Mouse (Mus musculus) hindbrain, embryonic 10.5 days (tissue): ENCODE measurements around the gene Nt5c. TPM values are rescaled to one million over a fixed set of nuclear protein-coding genes. Genes with fewer than 3 reads are reported as not detected.
A peak's percentile ranks its signal among the peaks of the same experiment; 100 is the strongest.

ENCODE experiments used
- DNase-seq: peaks from one replicate; pipeline ENCODE4 v3.0.0-alpha.2; 2017; ENCODE audit warnings: low spot score
- H3K27ac ChIP-seq: fragments of 300-500 bp; sonication (generic); 2 replicates; pipeline ENCODE4 v1.5.1; 2016; ENCODE audit warnings: mild to moderate bottlenecking, moderate library complexity
- H3K27me3 ChIP-seq: fragments of 300-500 bp; sonication (generic); 2 replicates; pipeline ENCODE4 v1.6.1; 2016; ENCODE audit warnings: mild to moderate bottlenecking; ENCODE audit not compliant: poor library complexity, insufficient read depth, severe bottlenecking
- H3K36me3 ChIP-seq: fragments of 300-500 bp; sonication (generic); 2 replicates; pipeline ENCODE4 v1.6.1; 2016; ENCODE audit warnings: mild to moderate bottlenecking, moderate library complexity
- H3K4me1 ChIP-seq: fragments of 300-500 bp; sonication (generic); replicated peaks from 2 replicates; pipeline ENCODE4 v1.6.1; 2016; ENCODE audit warnings: mild to moderate bottlenecking
- H3K4me3 ChIP-seq: fragments of 300-500 bp; sonication (generic); 2 replicates; pipeline ENCODE4 v1.5.1; 2016; ENCODE audit warnings: mild to moderate bottlenecking, moderate library complexity
- H3K9me3 ChIP-seq: fragments of 300-500 bp; sonication (generic); 2 replicates; pipeline ENCODE4 v1.6.1; 2016; ENCODE audit warnings: mild to moderate bottlenecking, moderate library complexity
- WGBS: fragments of 180-500 bp; shearing (Covaris S2); methylation state at CpG from one replicate; pipeline ENCODE4 v1.1.7; 2016; 5-methylcytosine and 5-hydroxymethylcytosine counted together
- polyA plus RNA-seq: library from polyadenylated mRNA; unstranded; fragments of >200 nt; fragmentation: Nextera tagmentation; extraction: Ambion mirVana; gene quantifications from 2 replicates; pipeline ENCODE4 v1.2.1, GENCODE M21; 2016

Gene Nt5c
- polyA plus RNA-seq, 1 experiment from 2014 or later = 98.0 TPM

GRCm38 (mm10) chr11:115475758-115476237 lies 15.9 kb downstream of the Nt5c start:
- WGBS = 5% methylated on average over 28 of the region's 28 CpGs
- H3K4me1 ChIP-seq = peaks cover 52% of the 10 kb centered on the region
- H3K27me3 ChIP-seq = no peaks in the 10 kb centered on the region
- H3K36me3 ChIP-seq = no peaks in the 10 kb centered on the region
- no peaks in the 10 kb centered on the region for H3K9me3 ChIP-seq
- H3K4me3 ChIP-seq = peak overlapping the region; percentile 94
- H3K27ac ChIP-seq = peak overlapping the region; percentile 91
- no peak for DNase-seq

- peaks cover 52% of the 10 kb centered on the region for H3K4me1 ChIP-seq
- 1% methylated on average over 26 of the region's 26 CpGs for WGBS
Observed at GRCm38 (mm10) chr11:115475025-115475757, 16.5 kb downstream of the Nt5c start, which contains the start of gene Armc7. Armc7 (plus strand) TSS chr11:115475667.

GRCm38 (mm10) chr11:115473626-115474275 lies 17.9 kb downstream of the Nt5c start:
- Histone ChIP-seq H3K4me3 (peak overlapping the region; percentile 7; the same call in 1 of the 2 replicates), H3K36me3 (no peaks in the 10 kb centered on the region), H3K4me1 (peaks cover 52% of the 10 kb centered on the region), H3K27me3 (no peaks in the 10 kb centered on the region; the same call in 1 of the 2 replicates), H3K9me3 (no peaks in the 10 kb centered on the region), H3K27ac (peak overlapping the region; percentile 91)
- DNase-seq = peak; percentile 92
- WGBS = 17% methylated on average over 15 of the region's 15 CpGs

More at GRCm38 (mm10) chr11:115475025-115475757, 16.5 kb downstream of the Nt5c start, which contains the start of gene Armc7:
- Histone ChIP-seq H3K27me3 (no peaks in the 10 kb centered on the region), H3K4me3 (peak within 1 kb of the TSS; percentile 94), H3K36me3 (no peaks in the 10 kb centered on the region), H3K27ac (peak within 1 kb of the TSS; percentile 91), H3K9me3 (no peaks in the 10 kb centered on the region)
- DNase-seq = peak; percentile 94

- WGBS = 82% methylated on average over 7 of the region's 7 CpGs
- Histone ChIP-seq H3K36me3 (no peaks in the 10 kb centered on the region), H3K4me3 (no peak overlapping the region), H3K4me1 (peaks cover 56% of the 10 kb centered on the region), H3K27ac (no peak overlapping the region), H3K9me3 (no peaks in the 10 kb centered on the region), H3K27me3 (no peaks in the 10 kb centered on the region; the same call in 1 of the 2 replicates)
- no peak for DNase-seq
Observed at GRCm38 (mm10) chr11:115472183-115472582, 19.5 kb downstream of the Nt5c start.

GRCm38 (mm10) chr11:115467217-115467618 lies 24.4 kb downstream of the Nt5c start:
- Histone ChIP-seq H3K9me3 (no peaks in the 10 kb centered on the region), H3K4me3 (no peak overlapping the region), H3K36me3 (no peaks in the 10 kb centered on the region), H3K27me3 (peaks cover 7% of the 10 kb centered on the region), H3K27ac (peak overlapping the region; percentile 56), H3K4me1 (peaks cover 29% of the 10 kb centered on the region)
- DNase-seq = peak; percentile 54
- WGBS = 39% methylated on average over 4 of the region's 4 CpGs

- no peaks in the 10 kb centered on the region for H3K9me3 ChIP-seq
- DNase-seq = no peak
- H3K4me1 ChIP-seq = peaks cover 35% of the 10 kb centered on the region
- H3K27ac ChIP-seq = no peak overlapping the region
- H3K4me3 ChIP-seq = no peak overlapping the region
- peaks cover 12% of the 10 kb centered on the region for H3K27me3 ChIP-seq
- no peaks in the 10 kb centered on the region for H3K36me3 ChIP-seq
- 88% methylated on average over 8 of the region's 8 CpGs for WGBS
Observed at GRCm38 (mm10) chr11:115464851-115465250, 26.8 kb downstream of the Nt5c start.

GRCm38 (mm10) chr11:115463397-115463796 lies 28.3 kb downstream of the Nt5c start:
- Histone ChIP-seq H3K4me1 (peaks cover 37% of the 10 kb centered on the region), H3K36me3 (no peaks in the 10 kb centered on the region), H3K27ac (no peak overlapping the region), H3K4me3 (no peak overlapping the region), H3K9me3 (no peaks in the 10 kb centered on the region), H3K27me3 (peaks cover 12% of the 10 kb centered on the region; the same call in 1 of the 2 replicates)
- WGBS = 80% methylated on average over 11 of the region's 11 CpGs
- no peak for DNase-seq

GRCm38 (mm10) chr11:115462243-115462891 lies 29.3 kb downstream of the Nt5c start, which contains the start of gene Slc16a5:
Slc16a5 (plus strand) TSS chr11:115462474.
- no peaks in the 10 kb centered on the region for H3K36me3 ChIP-seq
- H3K9me3 ChIP-seq = no peaks in the 10 kb centered on the region
- peaks cover 12% of the 10 kb centered on the region; the same call in 1 of the 2 replicates for H3K27me3 ChIP-seq
- 80% methylated on average over 16 of the region's 16 CpGs for WGBS
- no peak for DNase-seq
- H3K27ac ChIP-seq = 0 out of 2 replicates have a peak within 1 kb of the TSS, but pooled peaks have one; percentile 8
- H3K4me3 ChIP-seq = no peak within 1 kb of the TSS
- H3K4me1 ChIP-seq = peaks cover 42% of the 10 kb centered on the region

GRCm38 (mm10) chr11:115461846-115462242 lies 29.8 kb downstream of the Nt5c start:
- H3K4me3 ChIP-seq = no peak overlapping the region
- H3K9me3 ChIP-seq = no peaks in the 10 kb centered on the region
- no peak for DNase-seq
- peaks cover 12% of the 10 kb centered on the region; the same call in 1 of the 2 replicates for H3K27me3 ChIP-seq
- H3K36me3 ChIP-seq = no peaks in the 10 kb centered on the region
- peaks cover 38% of the 10 kb centered on the region for H3K4me1 ChIP-seq
- WGBS = 80% methylated on average over 5 of the region's 5 CpGs
- no peak overlapping the region for H3K27ac ChIP-seq

GRCm38 (mm10) chr11:115460976-115461375 lies 30.7 kb downstream of the Nt5c start:
- H3K4me1 ChIP-seq = peaks cover 32% of the 10 kb centered on the region
- no peaks in the 10 kb centered on the region for H3K36me3 ChIP-seq
- H3K4me3 ChIP-seq = no peak overlapping the region
- peaks cover 12% of the 10 kb centered on the region; the same call in 1 of the 2 replicates for H3K27me3 ChIP-seq
- WGBS = 25% methylated on average over 8 of the region's 8 CpGs
- DNase-seq = no peak
- H3K9me3 ChIP-seq = no peaks in the 10 kb centered on the region
- no peak overlapping the region for H3K27ac ChIP-seq

- Histone ChIP-seq H3K36me3 (no peaks in the 10 kb centered on the region), H3K9me3 (no peaks in the 10 kb centered on the region), H3K4me3 (no peak overlapping the region), H3K27me3 (peaks cover 7% of the 10 kb centered on the region; the same call in 1 of the 2 replicates), H3K4me1 (peaks cover 24% of the 10 kb centered on the region), H3K27ac (0 out of 2 replicates have a peak overlapping the region, but pooled peaks have one; percentile 23)
- WGBS = 42% methylated on average over 6 of the region's 6 CpGs
- DNase-seq = no peak
Observed at GRCm38 (mm10) chr11:115457405-115457804, 34.3 kb downstream of the Nt5c start.

- no peaks in the 10 kb centered on the region for H3K27me3 ChIP-seq
- no peaks in the 10 kb centered on the region for H3K36me3 ChIP-seq
- H3K27ac ChIP-seq = no peak overlapping the region
- H3K4me3 ChIP-seq = no peak overlapping the region
- no peak for DNase-seq
- WGBS = 93% methylated on average over 5 of the region's 5 CpGs
- peaks cover 17% of the 10 kb centered on the region for H3K4me1 ChIP-seq
- H3K9me3 ChIP-seq = no peaks in the 10 kb centered on the region
Observed at GRCm38 (mm10) chr11:115456182-115456581, 35.5 kb downstream of the Nt5c start.
